Mouse (Mus musculus) cerebellum, adult 8-10 months (tissue): ENCODE data around the gene Dhcr7.

Experiments
- DNase-seq: peaks from one replicate; pipeline ENCODE4 v3.0.0; 2022

The Dhcr7 gene

DNA sequence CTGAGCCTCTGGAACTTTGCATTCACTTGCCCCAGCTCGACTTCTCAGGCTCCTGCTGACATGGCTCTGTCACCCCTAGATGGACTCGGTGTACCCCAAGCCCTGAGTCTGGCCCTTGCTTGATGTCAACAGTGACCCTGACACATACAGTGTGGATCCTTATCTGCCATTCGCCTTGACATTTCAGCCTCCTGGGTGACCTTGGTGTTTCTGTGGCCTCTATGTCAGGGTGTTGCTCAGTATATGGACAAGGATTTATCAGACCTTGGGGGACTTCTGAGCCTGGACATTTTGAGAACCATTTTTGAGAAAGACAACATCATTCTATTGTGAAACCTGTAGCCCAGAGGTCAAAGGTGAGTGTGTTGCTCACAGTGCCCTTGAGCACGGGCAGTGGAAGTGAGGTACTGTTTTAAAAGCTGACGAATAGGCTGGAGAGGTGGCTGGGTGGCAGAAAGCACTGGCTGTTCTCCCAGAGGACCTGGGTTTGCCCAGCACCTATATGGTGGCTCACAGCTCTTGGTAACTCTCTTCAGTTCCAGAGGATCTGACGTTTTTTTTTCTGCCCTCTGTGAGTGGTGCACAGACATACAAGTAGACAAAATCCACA is 10.7 kb downstream of the Dhcr7 start:
- no peak for DNase-seq

DNA sequence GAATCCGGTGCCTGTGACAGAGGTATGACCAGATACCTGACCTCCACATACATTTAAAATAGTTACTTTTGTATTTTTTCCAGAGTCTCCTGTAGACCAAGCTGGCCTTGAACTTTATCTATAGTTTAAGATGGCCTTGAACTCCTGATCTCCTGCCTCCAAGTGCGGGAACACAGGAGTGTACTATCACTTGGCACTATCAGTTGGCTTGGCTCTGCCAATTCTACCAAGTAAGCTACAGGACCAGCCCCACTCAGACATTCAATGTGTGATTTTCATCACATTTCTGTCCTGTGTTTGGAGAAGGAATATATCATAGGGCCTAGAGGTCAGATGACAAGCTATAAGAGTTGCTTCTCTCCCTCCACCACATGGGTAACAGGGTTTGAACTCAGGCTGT is 11.4 kb downstream of the Dhcr7 start:
- DNase-seq = no peak

DNA sequence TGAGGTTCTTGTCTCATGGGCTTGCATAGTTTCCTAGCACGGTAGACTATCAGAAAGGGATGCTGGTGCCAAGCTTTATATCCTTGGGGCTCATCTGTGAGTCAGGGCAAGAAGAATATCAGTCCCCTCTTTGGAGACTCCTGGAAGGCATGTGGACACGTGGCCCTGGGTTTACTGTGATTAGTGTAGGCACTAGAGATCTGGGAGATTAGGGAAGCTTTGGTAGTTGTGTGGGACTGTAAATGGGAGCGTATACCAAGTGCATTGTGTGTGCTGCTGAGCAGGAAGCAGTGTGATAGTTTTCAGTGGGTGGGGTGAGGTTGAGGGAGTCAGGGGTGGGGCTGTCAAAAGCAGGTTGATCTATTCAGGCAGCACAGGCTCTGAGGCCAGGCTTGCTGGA is 12.0 kb downstream of the Dhcr7 start:
- no peak for DNase-seq

DNA sequence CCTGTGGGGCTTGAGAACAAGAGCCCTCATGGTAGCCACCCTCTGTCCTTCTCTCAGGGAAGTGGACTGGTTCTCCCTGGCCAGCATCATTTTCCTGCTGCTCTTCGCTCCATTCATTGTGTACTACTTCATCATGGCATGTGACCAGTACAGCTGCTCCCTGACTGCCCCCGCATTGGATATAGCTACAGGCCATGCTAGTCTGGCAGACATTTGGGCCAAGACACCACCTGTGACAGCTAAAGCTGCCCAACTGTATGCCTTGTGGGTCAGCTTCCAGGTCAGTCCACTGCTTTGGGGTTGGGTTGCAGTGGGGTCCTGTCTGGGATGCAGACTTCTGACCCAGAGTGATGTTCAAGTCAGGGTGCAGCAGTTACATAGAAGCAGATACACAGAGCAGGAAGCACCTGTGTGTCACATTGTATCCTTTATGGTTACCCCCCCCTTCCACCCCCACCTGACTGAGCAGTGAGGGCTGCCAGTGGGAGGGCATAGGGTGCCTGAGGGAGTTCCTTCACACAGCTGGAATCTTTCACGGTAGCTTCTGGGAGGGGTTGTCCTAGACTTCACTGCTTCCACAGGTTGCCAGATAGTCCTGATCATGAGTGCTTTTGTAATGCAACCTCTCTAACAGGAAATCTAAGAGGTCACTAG is 14.9 kb downstream of the Dhcr7 start:
- no peak for DNase-seq

DNA sequence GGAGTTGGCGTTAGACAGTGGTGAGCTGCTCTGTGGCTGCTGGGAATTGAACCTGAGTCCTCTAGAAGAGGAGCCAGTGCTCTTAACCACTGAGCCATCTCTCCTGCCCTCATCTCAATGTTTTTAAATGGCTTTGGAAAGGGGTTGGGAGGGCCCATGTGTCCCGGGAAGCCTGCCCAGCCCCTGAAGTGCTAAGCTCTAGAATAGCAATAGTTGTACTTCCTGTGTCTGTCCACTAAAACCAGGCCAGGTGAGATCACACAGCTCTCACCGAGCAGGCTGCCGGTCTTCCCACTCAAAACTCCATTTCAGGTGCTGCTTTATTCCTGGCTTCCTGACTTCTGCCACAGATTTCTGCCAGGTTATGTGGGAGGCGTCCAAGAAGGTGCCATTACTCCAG is 17.2 kb downstream of the Dhcr7 start:
- no peak for DNase-seq

DNA sequence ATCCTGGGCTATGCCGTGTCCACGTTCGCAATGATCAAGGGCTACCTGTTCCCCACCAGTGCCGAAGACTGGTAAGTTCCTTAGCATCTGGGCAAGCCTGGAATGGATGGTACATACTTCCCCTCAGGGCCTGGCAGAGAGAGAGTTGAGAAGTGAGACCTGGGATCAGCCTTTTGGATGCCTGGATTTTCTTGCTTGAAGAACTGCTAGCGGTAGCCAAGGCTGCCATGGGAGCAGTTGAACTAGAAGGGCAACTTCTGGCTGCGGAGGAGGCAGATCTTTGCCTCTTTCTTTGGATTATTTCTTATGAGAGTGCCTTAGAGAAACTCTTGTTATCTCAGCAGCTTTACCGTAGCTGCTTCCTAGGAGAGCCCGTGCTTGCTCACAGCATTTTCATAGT is 18.4 kb downstream of the Dhcr7 start:
- DNase-seq = no peak

DNA sequence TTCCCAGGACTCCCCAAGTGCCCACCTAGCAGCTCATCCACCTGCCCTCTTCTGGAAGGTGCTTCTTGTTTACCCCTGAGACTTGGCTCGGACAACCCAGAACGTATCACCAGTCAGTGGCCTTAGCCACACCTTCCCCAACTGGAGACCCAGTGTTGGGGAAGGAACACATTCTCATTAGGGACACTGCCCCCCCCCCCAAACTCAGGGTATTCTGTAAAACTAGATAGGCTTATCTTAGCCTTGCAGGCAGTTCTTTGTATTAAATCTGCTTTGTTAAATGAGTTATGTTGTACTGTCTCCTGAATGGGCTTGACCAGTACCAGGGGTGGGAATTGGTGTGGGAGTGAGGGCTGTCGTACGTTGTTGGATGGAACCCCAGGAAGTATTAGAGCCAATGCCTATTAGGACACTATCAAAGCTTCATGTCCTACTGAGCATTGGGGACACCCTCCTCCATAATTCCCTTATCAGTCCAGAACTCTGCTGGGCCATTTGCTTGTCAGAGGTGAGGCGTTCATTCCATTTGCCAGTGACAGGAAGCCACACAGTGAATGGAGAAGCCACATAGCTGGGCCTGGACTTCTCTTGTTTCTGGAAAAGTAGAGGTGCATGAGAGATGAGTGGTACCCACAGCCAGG is 25.3 kb downstream of the Dhcr7 start:
- DNase-seq = no peak

DNA sequence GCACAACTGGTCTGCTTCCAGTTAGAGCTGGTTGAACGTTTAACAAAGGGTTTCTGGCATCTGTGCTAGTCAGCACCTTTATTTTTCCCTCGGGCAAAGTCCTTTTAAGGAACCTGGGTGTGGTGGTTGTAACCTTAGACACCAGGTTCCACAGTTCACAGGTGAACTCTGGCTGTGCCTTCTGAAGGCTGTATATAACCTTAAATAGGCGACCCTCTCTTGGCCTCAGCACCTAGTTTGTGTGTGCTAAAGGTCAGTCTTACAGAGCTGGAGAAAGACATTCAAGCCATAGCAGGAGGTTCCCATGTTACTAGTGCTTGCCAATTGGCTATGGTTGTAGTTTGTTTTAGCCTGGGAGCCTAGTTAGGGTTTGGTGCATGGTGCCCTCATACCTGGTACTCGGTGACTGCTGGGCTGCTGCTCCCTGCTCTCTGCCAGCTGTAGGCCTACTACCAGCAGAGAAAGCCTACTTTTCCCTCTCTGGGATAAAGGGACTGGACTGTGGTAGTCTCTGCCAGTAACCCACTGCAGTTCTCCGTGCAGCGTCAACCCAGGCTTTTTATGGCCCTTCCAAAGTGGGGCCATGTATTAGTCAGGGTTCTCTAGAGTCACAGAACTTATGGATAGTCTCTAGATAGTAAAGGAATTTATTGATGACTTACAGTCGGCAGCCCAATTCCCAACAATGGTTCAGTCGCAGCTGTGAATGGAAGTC is 26.0 kb downstream of the Dhcr7 start:
- DNase-seq = no peak

DNA sequence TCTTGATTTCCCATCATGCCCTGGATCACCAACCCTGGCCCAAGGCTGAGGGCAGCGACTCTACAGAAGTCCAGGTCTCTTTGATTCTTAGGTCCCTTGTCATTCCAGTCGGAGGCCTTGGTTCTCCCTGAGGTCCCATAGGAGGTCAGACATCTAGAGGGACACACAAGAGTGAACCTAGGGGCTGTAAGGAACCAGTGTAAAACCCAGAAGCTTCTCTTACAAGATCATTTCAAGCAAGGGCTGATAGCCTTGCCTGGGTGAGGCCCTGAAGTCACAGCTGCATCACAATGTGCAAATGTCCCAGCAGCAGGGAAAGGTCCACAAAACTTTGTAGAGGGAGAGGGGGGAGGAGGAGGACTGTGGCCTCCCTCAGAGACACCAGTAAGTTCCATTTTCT is 43.6 kb downstream of the Dhcr7 start, which contains the start of gene Gm498:
Gene Gm498, plus strand, starts transcription at position 301 of the 400 bp plus-strand sequence.
- no peak for DNase-seq

DNA sequence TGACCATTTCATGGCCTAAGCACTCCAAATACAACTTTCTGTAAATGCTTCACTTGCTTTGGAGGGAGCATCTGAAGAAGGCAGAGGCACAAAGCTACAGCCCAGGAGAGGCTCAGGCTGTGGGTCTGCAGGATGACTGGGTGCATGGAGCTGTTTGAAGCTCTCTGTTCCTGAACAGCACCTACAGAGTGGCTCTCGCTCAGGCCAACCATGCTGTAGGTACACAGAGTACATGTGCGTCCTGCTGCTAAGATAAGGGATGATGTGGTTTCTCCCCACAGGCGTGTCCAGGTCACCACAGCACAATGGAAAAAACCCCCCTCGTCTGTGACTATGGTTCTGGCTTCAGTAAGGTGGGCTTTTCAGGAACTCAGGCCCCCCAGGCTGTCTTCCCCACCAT is 45.9 kb downstream of the Dhcr7 start:
- DNase-seq = no peak

DNA sequence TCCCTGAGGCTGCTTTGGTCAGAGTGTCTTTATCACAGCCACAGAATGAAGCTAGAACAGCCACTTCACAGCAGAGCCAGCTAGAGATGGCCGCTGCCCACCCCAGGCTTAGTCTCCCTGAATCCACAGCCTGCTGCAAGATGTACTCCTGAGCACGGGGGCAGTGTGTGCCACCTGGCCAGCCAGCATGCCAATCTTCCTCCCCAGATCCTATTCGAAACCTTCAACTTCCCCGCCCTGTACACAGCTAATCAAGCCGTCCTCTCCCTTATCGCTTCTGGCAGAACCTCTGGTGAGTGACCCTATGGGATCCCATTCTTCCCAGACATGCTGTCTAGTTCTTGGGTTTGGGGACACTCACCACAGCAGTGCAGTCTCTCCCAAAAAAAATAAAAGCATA is 60.8 kb downstream of the Dhcr7 start:
- DNase-seq = no peak

DNA sequence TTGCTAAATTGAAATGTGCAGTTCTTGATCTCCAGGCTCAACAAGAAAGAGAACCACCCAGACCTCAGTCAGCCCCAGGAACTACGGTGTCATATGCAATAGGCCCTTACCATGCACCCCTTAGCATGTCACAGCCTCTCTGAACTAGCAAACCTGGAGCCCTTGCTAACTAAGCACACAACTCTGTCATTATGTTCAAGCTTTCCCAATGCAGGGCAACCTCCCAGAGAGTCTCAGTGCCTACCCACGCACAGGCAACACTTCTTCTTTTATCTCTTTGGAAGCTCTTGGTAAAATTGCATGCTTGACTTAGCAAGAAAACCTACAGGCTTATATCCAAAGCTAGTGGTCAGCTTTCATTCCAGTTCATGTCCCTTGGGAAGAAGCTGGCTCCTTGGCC is 68.2 kb downstream of the Dhcr7 start:
- no peak for DNase-seq

DNA sequence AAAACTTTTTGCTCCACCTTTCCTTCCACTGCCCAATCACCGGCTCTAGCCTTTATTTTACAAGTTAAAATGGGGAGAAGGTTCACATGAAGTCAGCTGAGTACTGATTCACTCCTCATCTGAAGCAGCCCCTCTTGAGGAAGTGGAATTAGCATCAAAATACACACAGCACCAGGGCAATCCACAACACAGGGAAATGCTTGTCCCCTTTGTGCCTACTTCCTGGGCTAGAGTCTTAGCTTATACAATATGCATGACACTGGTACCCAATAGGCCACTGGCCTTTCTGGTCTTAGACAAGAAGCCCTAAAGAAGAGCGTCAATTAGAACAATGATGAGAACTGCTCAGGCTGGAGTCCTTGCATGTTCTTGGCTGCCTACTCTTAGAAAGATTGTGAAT is 69.4 kb downstream of the Dhcr7 start:
- DNase-seq = no peak
